Mouse (Mus musculus) midbrain, embryonic 10.5 days (tissue): ENCODE measurements at regions not wholly inside any gene's neighbourhood (a gene's known extent, or its start where the extent isn't known, plus 50 kb on each side); places are given as distances from the start of the nearest gene placed in this dataset.

Source experiments
- DNase-seq: peaks from one replicate; pipeline ENCODE4 v3.0.0-alpha.2; 2017; ENCODE audit warnings: low spot score
- H3K27ac ChIP-seq: fragments of 300-500 bp; sonication (generic); replicated peaks from 2 replicates; pipeline ENCODE4 v1.5.1; 2016; ENCODE audit warnings: mild to moderate bottlenecking
- H3K27me3 ChIP-seq: fragments of 300-500 bp; sonication (generic); 2 replicates; pipeline ENCODE4 v1.6.1; 2016; ENCODE audit warnings: low read depth, mild to moderate bottlenecking; ENCODE audit not compliant: poor library complexity, severe bottlenecking
- H3K36me3 ChIP-seq: fragments of 300-500 bp; sonication (generic); 2 replicates; pipeline ENCODE4 v1.6.1; 2016; ENCODE audit warnings: mild to moderate bottlenecking, moderate library complexity
- H3K4me1 ChIP-seq: fragments of 300-500 bp; sonication (generic); 2 replicates; pipeline ENCODE4 v1.6.1; 2016
- H3K4me3 ChIP-seq: fragments of 300-500 bp; sonication (generic); 2 replicates; pipeline ENCODE4 v1.5.1; 2016; ENCODE audit warnings: mild to moderate bottlenecking, moderate library complexity
- H3K9me3 ChIP-seq: fragments of 300-500 bp; sonication (generic); replicated peaks from 2 replicates; pipeline ENCODE4 v1.6.1; 2016; ENCODE audit warnings: mild to moderate bottlenecking
- WGBS: fragments of 180-500 bp; shearing (Covaris S2); methylation state at CpG from one replicate; pipeline ENCODE4 v1.1.7; 2016; 5-methylcytosine and 5-hydroxymethylcytosine counted together

GRCm38 (mm10) chr15:93655743-93656142, 60.1 kb upstream of the Prickle1 start:
- Histone ChIP-seq H3K27me3 (no peaks in the 10 kb centered on the region), H3K36me3 (no peaks in the 10 kb centered on the region), H3K27ac (no peak overlapping the region), H3K4me3 (no peak overlapping the region), H3K4me1 (no peaks in the 10 kb centered on the region), H3K9me3 (no peaks in the 10 kb centered on the region)
- no peak for DNase-seq
- 93% methylated on average over 6 of the region's 6 CpGs for WGBS

DNA sequence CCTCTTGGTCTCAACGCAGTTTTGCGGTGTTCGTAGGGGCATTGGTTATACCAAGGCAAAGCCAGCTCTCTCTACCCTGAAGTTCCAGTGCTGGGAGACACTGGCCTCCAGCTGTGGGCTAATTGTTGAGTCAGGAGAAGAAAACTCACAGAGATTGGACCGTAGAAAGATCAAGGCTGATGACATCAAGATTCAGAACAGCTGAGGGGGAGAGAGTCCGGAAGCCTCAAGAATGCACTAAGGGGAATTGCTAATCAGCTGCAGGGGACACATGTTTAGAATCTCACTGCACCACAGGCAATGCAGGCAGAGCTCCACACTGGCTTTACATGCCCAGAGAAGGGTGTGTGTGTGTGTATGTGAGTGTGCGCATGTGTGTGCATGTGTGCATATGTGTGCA, 59.6 kb upstream of the Prickle1 start:
- Histone ChIP-seq H3K9me3 (no peaks in the 10 kb centered on the region), H3K4me1 (no peaks in the 10 kb centered on the region), H3K27me3 (no peaks in the 10 kb centered on the region), H3K27ac (no peak overlapping the region), H3K36me3 (no peaks in the 10 kb centered on the region), H3K4me3 (no peak overlapping the region)
- WGBS = 88% methylated on average over 6 of the region's 6 CpGs
- no peak for DNase-seq

DNA sequence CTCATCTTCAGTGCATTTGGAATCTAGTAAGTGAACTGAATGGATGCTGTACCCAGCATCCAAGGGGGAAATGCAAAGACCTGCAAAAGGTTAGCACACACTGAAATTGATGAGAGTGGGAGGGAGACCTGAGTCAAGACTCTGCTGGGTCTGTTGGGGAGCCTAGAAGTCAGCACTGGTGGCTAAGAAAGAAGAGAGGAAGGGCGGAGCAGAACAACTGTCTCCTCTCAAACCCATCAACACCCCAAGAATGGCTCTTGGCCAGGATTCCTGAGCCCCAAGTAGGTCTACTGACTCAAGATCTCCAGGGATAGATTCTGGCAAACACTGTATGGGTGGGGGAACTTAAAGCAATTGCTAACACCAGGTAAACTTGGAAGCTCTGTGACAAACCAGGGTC, 57.7 kb upstream of the Prickle1 start:
- Histone ChIP-seq H3K4me1 (no peaks in the 10 kb centered on the region), H3K9me3 (no peaks in the 10 kb centered on the region), H3K27me3 (no peaks in the 10 kb centered on the region), H3K27ac (no peak overlapping the region), H3K4me3 (no peak overlapping the region), H3K36me3 (no peaks in the 10 kb centered on the region)
- 100% methylated on average over 1 of the region's 1 CpGs for WGBS
- no peak for DNase-seq

DNA sequence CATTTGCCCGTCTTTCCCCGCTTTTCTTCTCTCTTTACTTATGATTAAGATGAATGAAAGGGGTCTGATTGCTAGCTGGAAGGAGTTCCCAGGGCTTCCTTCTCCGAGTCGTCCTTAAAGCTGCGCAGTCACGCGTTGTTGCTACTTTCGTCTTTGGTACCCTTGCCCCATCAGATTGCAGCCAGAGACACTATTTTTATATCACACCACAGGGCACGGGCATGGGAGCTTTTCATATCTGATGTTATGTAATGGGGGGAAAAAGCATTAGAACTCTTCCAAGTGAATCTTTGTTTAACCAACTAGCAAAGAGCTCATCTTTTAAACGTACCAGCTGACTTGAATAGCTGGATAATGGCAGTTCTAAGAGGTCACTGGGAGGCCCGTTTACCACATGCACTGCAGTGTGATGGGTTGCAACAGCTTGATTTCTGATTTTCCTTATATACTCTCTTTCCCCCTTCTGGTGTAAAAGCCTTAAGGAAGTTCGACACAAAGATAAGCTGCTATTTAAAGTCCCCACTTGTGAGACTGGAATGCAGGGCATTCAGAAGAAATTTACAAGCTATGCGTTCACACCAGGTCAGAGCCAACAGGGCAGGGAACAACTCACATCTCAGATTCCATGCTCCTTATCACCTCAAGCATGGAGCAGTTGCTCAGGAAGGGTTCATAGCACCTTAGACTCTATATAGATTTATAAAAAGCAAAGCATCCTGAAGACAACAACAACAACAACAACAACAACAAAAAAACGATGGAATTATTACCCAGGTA, 55.5 kb upstream of the Prickle1 start:
- 83% methylated on average over 14 of the region's 14 CpGs for WGBS
- Histone ChIP-seq H3K9me3 (no peaks in the 10 kb centered on the region), H3K36me3 (no peaks in the 10 kb centered on the region), H3K27me3 (no peaks in the 10 kb centered on the region), H3K4me3 (no peak overlapping the region), H3K4me1 (no peaks in the 10 kb centered on the region), H3K27ac (no peak overlapping the region)
- DNase-seq = no peak

GRCm38 (mm10) chr15:93650009-93650522, 54.4 kb upstream of the Prickle1 start:
- Histone ChIP-seq H3K9me3 (no peaks in the 10 kb centered on the region), H3K27me3 (no peaks in the 10 kb centered on the region), H3K27ac (no peak overlapping the region), H3K36me3 (no peaks in the 10 kb centered on the region), H3K4me1 (no peaks in the 10 kb centered on the region), H3K4me3 (no peak overlapping the region)
- no peak for DNase-seq
- 88% methylated on average over 2 of the region's 2 CpGs for WGBS

DNA sequence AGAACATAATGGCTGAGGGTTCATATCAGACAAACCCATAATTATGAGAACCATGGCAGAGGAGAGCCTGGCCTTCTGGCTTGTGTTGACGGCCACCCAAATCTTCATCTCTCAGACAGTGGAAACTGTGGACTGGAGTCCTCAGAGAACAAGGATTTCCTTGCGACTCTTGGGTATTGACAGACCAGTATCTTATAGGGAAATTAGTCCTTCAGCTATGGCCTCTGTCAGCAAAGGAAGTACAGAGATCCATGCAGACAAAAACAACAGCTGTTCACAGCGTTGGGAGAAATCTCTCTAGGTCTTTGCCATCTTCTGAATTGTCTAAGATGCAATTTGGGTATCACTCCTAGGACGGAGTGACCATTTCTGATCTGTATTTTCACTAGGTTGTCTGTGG, 53.0 kb upstream of the Prickle1 start:
- Histone ChIP-seq H3K9me3 (no peaks in the 10 kb centered on the region), H3K36me3 (no peaks in the 10 kb centered on the region), H3K4me1 (no peaks in the 10 kb centered on the region), H3K27ac (no peak overlapping the region), H3K27me3 (no peaks in the 10 kb centered on the region), H3K4me3 (no peak overlapping the region)
- no peak for DNase-seq
- WGBS = 92% methylated on average over 4 of the region's 4 CpGs

DNA sequence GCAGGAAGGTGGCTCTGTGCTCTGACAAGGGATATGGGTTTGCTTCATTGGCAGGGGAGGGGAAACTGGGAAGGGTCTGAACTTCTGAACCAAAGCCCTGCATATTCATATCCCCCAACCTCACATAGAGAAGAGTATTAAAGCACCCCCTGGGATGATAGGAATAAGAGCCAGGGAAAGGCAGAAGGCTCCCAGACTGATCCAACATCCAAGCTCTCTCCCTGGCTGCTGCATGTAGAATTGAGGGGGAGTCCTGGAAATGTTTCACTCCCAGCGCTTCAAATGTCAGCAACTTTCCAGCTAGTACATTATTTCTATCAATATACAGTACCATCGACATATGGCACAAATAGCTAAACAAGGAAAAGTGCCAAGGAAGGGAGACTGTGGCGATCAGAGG, 51.1 kb upstream of the Prickle1 start:
- 85% methylated on average over 3 of the region's 3 CpGs for WGBS
- no peak overlapping the region for H3K4me3 ChIP-seq
- no peaks in the 10 kb centered on the region for H3K4me1 ChIP-seq
- H3K27me3 ChIP-seq = no peaks in the 10 kb centered on the region
- DNase-seq = no peak
- no peaks in the 10 kb centered on the region for H3K36me3 ChIP-seq
- no peak overlapping the region for H3K27ac ChIP-seq
- H3K9me3 ChIP-seq = no peaks in the 10 kb centered on the region

- DNase-seq = no peak
- Histone ChIP-seq H3K27me3 (no peaks in the 10 kb centered on the region), H3K27ac (no peak overlapping the region), H3K4me1 (no peaks in the 10 kb centered on the region), H3K4me3 (no peak overlapping the region), H3K9me3 (no peaks in the 10 kb centered on the region), H3K36me3 (no peaks in the 10 kb centered on the region)
- 90% methylated on average over 8 of the region's 8 CpGs for WGBS
Measured at GRCm38 (mm10) chr15:93645950-93646349, 50.3 kb upstream of the Prickle1 start.
